Mouse (Mus musculus) kidney, postnatal 0 days (tissue): ENCODE results near the gene Cbx7. TPM values are rescaled to one million over a fixed set of nuclear protein-coding genes. Genes with fewer than 3 reads are reported as not detected.

Experiments
- ATAC-seq: fragments of 200-750 bp; cut with Nextera tagmentation; replicated peaks from 2 replicates; pipeline ENCODE4 v1.8.0; 2017; ENCODE audit warnings: low read depth, moderate number of reproducible peaks, moderate TSS enrichment, moderate library complexity; ENCODE audit not compliant: low FRiP score
- DNase-seq: peaks from one replicate; pipeline ENCODE4 v3.0.0-alpha.2; 2016; ENCODE audit warnings: low spot score
- H3K27ac ChIP-seq: fragments of 300-500 bp; sonication (generic); 2 replicates; pipeline ENCODE4 v1.5.1; 2014; ENCODE audit warnings: mild to moderate bottlenecking
- H3K27me3 ChIP-seq: fragments of 300-500 bp; sonication (generic); 2 replicates; pipeline ENCODE4 v1.6.1; 2014; ENCODE audit warnings: low read length, mixed read lengths; ENCODE audit not compliant: insufficient read depth
- H3K36me3 ChIP-seq: fragments of 300-500 bp; sonication (generic); 2 replicates; pipeline ENCODE4 v1.6.1; 2014; ENCODE audit warnings: low read length, mixed read lengths; ENCODE audit not compliant: insufficient read depth
- H3K4me1 ChIP-seq: fragments of 300-500 bp; sonication (generic); replicated peaks from 2 replicates; pipeline ENCODE4 v1.6.1; 2014; ENCODE audit warnings: antibody characterized with exemption, low read length, mixed read lengths; ENCODE audit not compliant: insufficient read depth
- H3K4me2 ChIP-seq: fragments of 300-500 bp; sonication (generic); 2 replicates; pipeline ENCODE4 v1.6.1; 2014; ENCODE audit warnings: mild to moderate bottlenecking, low read length, moderate library complexity, mixed read lengths
- H3K4me3 ChIP-seq: fragments of 300-500 bp; sonication (generic); replicated peaks from 2 replicates; pipeline ENCODE4 v1.5.1; 2014; ENCODE audit warnings: low read depth, low read length
- H3K9ac ChIP-seq: fragments of 300-500 bp; sonication (generic); 2 replicates; pipeline ENCODE4 v1.6.1; 2014; ENCODE audit warnings: low read depth, low read length
- H3K9me3 ChIP-seq: fragments of 300-500 bp; sonication (generic); replicated peaks from 2 replicates; pipeline ENCODE4 v1.6.1; 2016; ENCODE audit warnings: low read length, inconsistent platforms, mixed read lengths
- CTCF ChIP-seq: IDR thresholded peaks from 2 replicates; pipeline ENCODE4 v1.5.1; 2016; ENCODE audit warnings: antibody characterized with exemption, low read depth, mild to moderate bottlenecking, moderate library complexity
- WGBS: fragments of 180-500 bp; shearing (Covaris S2); extraction: QIAGEN DNeasy Blood & Tissue Kit; methylation state at CpG from one replicate; pipeline ENCODE4 v1.1.7; 2014; 5-methylcytosine and 5-hydroxymethylcytosine counted together
- polyA plus RNA-seq: library from polyadenylated mRNA; unstranded; fragments of >200 nt; fragmentation: Nextera tagmentation; extraction: Ambion mirVana; gene quantifications from 2 replicates; pipeline ENCODE4 v1.2.1, GENCODE M21; 2015

The Cbx7 gene
- polyA plus RNA-seq, 1 experiment from 2014 or later = 4.6 TPM

DNA sequence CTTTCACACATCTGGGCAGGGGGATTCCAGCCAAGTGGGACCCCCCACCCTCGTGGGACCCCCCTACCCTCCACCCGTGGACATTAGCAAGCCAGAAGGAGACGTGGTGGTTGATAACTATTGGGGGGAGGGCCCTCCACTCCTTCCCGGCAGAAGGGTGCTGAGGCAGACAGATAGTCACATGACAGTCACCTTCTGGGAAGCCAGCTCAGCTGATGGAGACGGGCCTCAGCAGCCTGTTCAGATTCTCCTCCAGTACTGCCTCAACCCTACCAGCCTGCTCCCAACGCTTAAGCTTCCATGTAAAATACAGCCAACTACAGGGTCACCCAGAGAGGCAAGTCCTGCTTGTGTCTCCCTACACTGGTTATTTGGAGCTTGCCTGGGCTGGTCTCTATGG, 40.3 kb upstream of the Cbx7 start:
- H3K9ac ChIP-seq = no peak overlapping the region

DNA sequence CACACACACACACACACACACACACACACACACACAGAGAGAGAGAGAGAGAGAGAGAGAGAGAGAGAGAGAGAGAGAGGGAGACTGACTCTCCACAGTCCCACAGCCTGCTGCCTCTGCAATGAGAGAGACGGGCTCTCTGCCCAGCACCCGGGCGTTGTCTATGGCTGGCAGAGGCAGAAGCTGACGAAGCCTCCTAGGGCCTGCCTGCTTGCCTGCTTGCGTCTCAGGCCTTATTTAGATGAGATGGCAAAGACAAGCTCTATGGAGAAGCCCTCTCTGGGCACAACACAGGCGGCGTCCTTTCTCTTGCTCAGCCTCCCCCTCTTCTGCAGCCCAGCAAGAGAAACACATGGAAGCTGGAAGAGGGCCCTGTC, 39.3 kb upstream of the Cbx7 start:
- H3K4me3 ChIP-seq = no peak overlapping the region
- peaks cover 22% of the 10 kb centered on the region; the same call in 1 of the 2 replicates for H3K4me1 ChIP-seq
- H3K36me3 ChIP-seq = no peaks in the 10 kb centered on the region
- peak overlapping the region; percentile 74 for H3K4me2 ChIP-seq
- no peak for TF ChIP-seq CTCF
- no peaks in the 10 kb centered on the region for H3K27me3 ChIP-seq
- H3K9me3 ChIP-seq = no peaks in the 10 kb centered on the region
- H3K9ac ChIP-seq = no peak overlapping the region
- no peak overlapping the region for H3K27ac ChIP-seq
- no peak for ATAC-seq
- WGBS = 37% methylated on average over 7 of the region's 7 CpGs
- DNase-seq = no peak

More for the DNA sequence above, 40.3 kb upstream of the Cbx7 start:
- peaks cover 24% of the 10 kb centered on the region; the same call in 1 of the 2 replicates for H3K4me1 ChIP-seq
- 36% methylated on average over 6 of the region's 6 CpGs for WGBS
- DNase-seq = no peak
- peak overlapping the region; percentile 60; the same call in 1 of the 2 replicates for H3K4me3 ChIP-seq
- H3K36me3 ChIP-seq = no peaks in the 10 kb centered on the region
- TF ChIP-seq CTCF = no peak
- H3K27me3 ChIP-seq = no peaks in the 10 kb centered on the region
- no peak for ATAC-seq
- H3K4me2 ChIP-seq = peak overlapping the region; percentile 74
- H3K9me3 ChIP-seq = no peaks in the 10 kb centered on the region
- H3K27ac ChIP-seq = no peak overlapping the region

DNA sequence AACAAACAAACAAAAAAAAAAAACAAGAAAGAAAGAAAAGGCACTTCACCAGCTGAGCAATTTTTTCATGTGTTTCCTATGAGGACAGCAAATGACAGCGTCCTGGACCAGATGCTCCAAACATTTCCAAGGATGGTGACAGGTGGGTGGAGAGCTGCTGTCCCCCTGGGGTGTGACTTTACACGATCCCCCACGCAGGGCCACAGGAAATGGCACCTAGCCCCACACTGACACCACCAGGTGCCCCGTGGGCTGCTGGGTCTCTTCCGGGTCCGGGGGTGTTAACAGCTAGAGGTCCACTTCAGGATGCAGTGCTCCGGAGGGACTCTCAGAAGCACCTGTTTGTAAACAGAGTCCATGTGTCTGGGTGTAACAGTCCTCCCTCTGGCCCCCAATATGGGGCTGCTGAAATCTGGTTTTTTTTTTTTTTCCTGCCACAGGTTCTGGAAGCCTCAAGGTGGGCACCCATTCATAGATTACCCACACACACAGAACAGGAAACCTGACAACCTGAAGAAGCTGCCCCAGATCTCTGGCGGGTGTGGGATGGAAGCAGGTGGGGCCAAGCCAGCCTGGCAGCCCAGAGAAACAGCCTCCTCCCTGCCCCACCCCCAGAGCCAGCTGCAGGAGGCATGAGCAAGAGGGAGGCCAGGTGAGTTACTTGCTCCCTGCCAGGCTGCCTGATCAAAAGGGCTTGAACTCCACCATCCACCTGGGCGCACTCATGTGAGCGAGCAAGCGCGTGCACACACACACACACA, 38.7 kb upstream of the Cbx7 start:
- no peak for DNase-seq
- Histone ChIP-seq H3K4me2 (no peak overlapping the region; the same call in 1 of the 2 replicates), H3K4me3 (no peak overlapping the region), H3K27me3 (no peaks in the 10 kb centered on the region), H3K27ac (0 out of 2 replicates have a peak overlapping the region, but pooled peaks have one; percentile 19), H3K9me3 (no peaks in the 10 kb centered on the region), H3K9ac (no peak overlapping the region), H3K4me1 (peaks cover 18% of the 10 kb centered on the region; the same call in 1 of the 2 replicates), H3K36me3 (no peaks in the 10 kb centered on the region)
- WGBS = 35% methylated on average over 12 of the region's 12 CpGs
- TF ChIP-seq CTCF = no peak
- no peak for ATAC-seq

DNA sequence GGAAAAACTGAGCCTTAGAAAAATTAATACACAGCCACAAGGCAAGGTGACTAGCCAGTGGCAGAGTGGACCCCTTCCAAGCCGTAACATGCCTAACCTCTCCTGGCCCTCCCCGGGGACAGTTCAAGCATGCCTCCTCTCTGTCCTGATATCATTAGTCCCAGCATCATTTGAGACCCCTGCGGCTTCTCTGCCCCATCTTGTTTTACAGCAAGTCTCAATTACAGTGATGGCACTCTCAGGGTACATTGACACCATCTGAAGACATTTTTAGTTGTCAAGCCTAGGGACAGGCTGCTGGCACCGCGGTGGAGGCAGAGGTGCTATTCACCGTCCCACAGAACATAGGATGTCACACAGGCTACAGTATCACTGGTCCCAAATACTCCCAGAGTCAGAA, 37.5 kb upstream of the Cbx7 start:
- WGBS = 76% methylated on average over 6 of the region's 6 CpGs

DNA sequence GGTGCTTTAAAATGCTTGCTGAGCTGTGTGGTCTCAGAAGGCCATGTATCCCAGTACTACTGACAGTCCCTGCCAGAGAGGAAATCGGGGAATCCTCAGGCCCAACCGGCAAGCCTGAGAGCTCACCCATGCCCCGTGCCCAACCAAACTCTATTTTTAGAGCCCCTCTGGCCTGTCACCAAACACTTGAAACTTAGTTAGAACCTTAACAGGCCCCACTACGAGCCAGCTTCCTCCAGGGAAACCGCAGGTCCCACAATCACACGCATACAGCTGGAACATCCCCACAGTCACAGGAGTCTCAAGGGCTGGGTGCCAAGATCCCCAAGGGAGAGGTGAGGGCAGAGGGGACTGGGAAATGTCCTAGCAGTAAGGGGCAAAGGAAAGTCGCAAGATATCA, 35.2 kb upstream of the Cbx7 start:
- peak overlapping the region; percentile 54 for H3K27ac ChIP-seq
- no peaks in the 10 kb centered on the region for H3K27me3 ChIP-seq
- DNase-seq (no peak), ATAC-seq (no peak)
- no peak for TF ChIP-seq CTCF
- H3K4me3 ChIP-seq = no peak overlapping the region
- no peaks in the 10 kb centered on the region for H3K9me3 ChIP-seq
- H3K9ac ChIP-seq = no peak overlapping the region
- H3K4me2 ChIP-seq = 0 out of 2 replicates have a peak overlapping the region, but pooled peaks have one; percentile 15
- 68% methylated on average over 7 of the region's 7 CpGs for WGBS
- H3K4me1 ChIP-seq = 0 out of 2 replicates have a peak, but pooled peaks cover 2% of the 10 kb centered on the region
- H3K36me3 ChIP-seq = no peaks in the 10 kb centered on the region

More for the DNA sequence above, 37.5 kb upstream of the Cbx7 start:
- ATAC-seq (no peak), DNase-seq (no peak)
- Histone ChIP-seq H3K27ac (no peak overlapping the region), H3K4me1 (peaks cover 16% of the 10 kb centered on the region; the same call in 1 of the 2 replicates), H3K9ac (no peak overlapping the region), H3K4me3 (no peak overlapping the region), H3K4me2 (no peak overlapping the region), H3K9me3 (no peaks in the 10 kb centered on the region), H3K36me3 (no peaks in the 10 kb centered on the region), H3K27me3 (no peaks in the 10 kb centered on the region)
- no peak for TF ChIP-seq CTCF

DNA sequence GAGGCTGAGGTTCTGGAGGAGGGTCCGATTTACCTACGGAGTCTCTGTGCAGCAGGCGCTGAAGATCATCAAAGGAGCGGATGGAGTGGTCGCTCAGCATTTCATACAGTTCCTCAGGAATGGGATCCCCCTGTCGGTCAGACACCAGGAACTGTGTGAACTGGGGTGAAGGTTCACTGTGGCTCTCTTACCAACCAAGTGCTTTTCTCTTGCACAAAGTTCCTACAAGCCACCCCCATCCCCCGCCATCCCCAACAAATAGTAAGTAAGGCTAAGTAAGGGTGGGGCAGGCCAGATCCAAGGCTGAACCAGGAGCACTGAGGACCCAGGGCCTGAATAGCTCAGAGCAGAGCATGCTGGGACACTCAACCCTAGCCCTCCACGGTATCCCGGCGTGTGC, 34.5 kb upstream of the Cbx7 start:
- H3K27me3 ChIP-seq = no peaks in the 10 kb centered on the region
- H3K4me3 ChIP-seq = no peak overlapping the region
- DNase-seq (no peak), ATAC-seq (no peak)
- no peaks in the 10 kb centered on the region for H3K9me3 ChIP-seq
- no peak overlapping the region for H3K9ac ChIP-seq
- peak overlapping the region; percentile 61; the same call in 1 of the 2 replicates for H3K27ac ChIP-seq
- 77% methylated on average over 10 of the region's 10 CpGs for WGBS
- no peaks in the 10 kb centered on the region for H3K36me3 ChIP-seq
- H3K4me2 ChIP-seq = no peak overlapping the region
- peaks cover 3% of the 10 kb centered on the region for H3K4me1 ChIP-seq
- TF ChIP-seq CTCF = no peak
